Mouse (Mus musculus): ENCODE data around the gene Sdhd. TPM values are rescaled to one million over a fixed set of nuclear protein-coding genes. Genes with fewer than 3 reads are reported as not detected.

The Sdhd gene
- total and polyA plus RNA-seq, 2 experiments from 2014 or later = 992 to 1,240 TPM

GRCm38 (mm10) chr9:50565940-50566339, 37.7 kb downstream of the Sdhd start:
- 37% methylated on average over 4 of the region's 4 CpGs for whole genome bisulfite sequencing

DNA sequence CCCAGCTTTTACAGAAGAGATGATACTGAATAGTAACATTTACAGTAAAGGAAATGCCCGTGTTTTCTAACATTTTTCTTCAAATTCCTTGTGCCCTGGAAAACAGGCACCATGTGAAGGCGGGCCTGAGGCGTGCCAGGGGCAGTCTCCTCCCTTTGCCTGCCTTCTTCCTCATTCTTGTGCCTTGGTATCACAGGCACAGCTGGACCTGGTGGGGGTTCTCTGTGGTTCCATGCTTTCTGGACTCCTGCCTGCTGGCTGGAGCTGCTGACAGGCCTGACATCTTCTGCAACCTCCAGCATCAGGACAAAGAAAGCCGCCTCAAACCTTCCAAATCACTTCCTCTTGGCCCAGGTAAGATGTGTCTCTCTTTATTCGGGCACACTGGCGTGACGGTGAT, 38.4 kb downstream of the Sdhd start:
- Histone ChIP-seq H3K27me3 (ENCODE audit: control insufficient read depth, insufficient read depth, low read length) (no peaks in the 10 kb centered on the region), H3K9ac (replicated peaks; ENCODE audit: low read depth, low read length) (no peak overlapping the region), H3K4me2 (ENCODE audit: low read depth, low read length) (no peak overlapping the region), H3K4me3 (ENCODE audit: low read depth, low read length) (no peak overlapping the region), H3K9me3 (replicated peaks; ENCODE audit: control insufficient read depth, low read length) (no peaks in the 10 kb centered on the region), H3K36me3 (replicated peaks; ENCODE audit: control insufficient read depth, insufficient read depth, low read length) (no peaks in the 10 kb centered on the region), H3K27ac (ENCODE audit: low read depth) (no peak overlapping the region), H3K4me1 (ENCODE audit: control insufficient read depth, insufficient read depth) (no peaks in the 10 kb centered on the region)
- TF ChIP-seq EP300 (IDR thresholded peaks at IDR 0.05; ENCODE audit: low read depth) (no peak), CTCF (IDR thresholded peaks at IDR 0.05; ENCODE audit: low read depth) (no peak)
- DNase-seq (ENCODE audit: low spot score) (no peak), ATAC-seq (ENCODE audit: insufficient read depth, low read depth) (no peak)
- WGBS = 58% methylated on average over 7 of the region's 7 CpGs

More at GRCm38 (mm10) chr9:50565940-50566339, 37.7 kb downstream of the Sdhd start:
- no peak overlapping the region for H3K4me2 ChIP-seq (ENCODE audit: low read depth, low read length)
- no peaks in the 10 kb centered on the region for H3K4me1 ChIP-seq (ENCODE audit: control insufficient read depth, insufficient read depth)
- no peaks in the 10 kb centered on the region for H3K9me3 ChIP-seq (replicated peaks; ENCODE audit: control insufficient read depth, low read length)
- H3K9ac ChIP-seq (replicated peaks; ENCODE audit: low read depth, low read length) = no peak overlapping the region
- no peaks in the 10 kb centered on the region for H3K27me3 ChIP-seq (ENCODE audit: control insufficient read depth, insufficient read depth, low read length)
- no peaks in the 10 kb centered on the region for H3K36me3 ChIP-seq (replicated peaks; ENCODE audit: control insufficient read depth, insufficient read depth, low read length)
- ATAC-seq (ENCODE audit: insufficient read depth, low read depth) = no peak
- DNase-seq (ENCODE audit: low spot score) = no peak
- no peak overlapping the region for H3K27ac ChIP-seq (ENCODE audit: low read depth)
- no peak for TF ChIP-seq CTCF (IDR thresholded peaks at IDR 0.05; ENCODE audit: low read depth)
- TF ChIP-seq EP300 (IDR thresholded peaks at IDR 0.05; ENCODE audit: low read depth) = no peak
- no peak overlapping the region for H3K4me3 ChIP-seq (ENCODE audit: low read depth, low read length)

DNA sequence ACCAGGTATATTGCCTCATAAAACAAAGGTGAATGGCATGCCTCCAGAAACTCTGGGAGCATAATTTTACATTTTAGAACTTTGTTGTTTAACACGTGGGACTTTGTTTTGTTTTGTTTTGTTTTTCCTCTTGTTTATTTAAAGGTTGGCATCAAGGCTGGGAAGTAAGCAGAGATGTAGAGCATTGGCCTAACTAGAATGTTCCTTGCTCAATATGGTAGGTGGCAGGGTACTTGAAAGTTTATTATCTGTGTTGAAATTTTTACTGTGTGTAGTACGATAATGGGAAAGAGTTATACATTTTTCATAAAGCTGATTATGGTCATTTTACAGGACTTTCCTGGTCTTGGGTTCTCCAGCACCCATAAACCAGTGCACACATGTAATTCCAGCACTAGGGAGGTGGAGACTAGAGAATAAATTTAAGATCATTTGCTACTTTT, 41.7 kb downstream of the Sdhd start:
- no peak for ATAC-seq (ENCODE audit: insufficient read depth, low read depth)
- Histone ChIP-seq H3K9ac (replicated peaks; ENCODE audit: low read depth, low read length) (no peak overlapping the region), H3K27ac (ENCODE audit: low read depth) (no peak overlapping the region), H3K4me3 (ENCODE audit: low read depth, low read length) (no peak overlapping the region), H3K4me2 (ENCODE audit: low read depth, low read length) (no peak overlapping the region), H3K4me1 (ENCODE audit: control insufficient read depth, insufficient read depth) (no peaks in the 10 kb centered on the region), H3K36me3 (replicated peaks; ENCODE audit: control insufficient read depth, insufficient read depth, low read length) (no peaks in the 10 kb centered on the region), H3K9me3 (replicated peaks; ENCODE audit: control insufficient read depth, low read length) (no peaks in the 10 kb centered on the region), H3K27me3 (ENCODE audit: control insufficient read depth, insufficient read depth, low read length) (no peaks in the 10 kb centered on the region)
- no peak for DNase-seq (ENCODE audit: low spot score)
- TF ChIP-seq EP300 (IDR thresholded peaks at IDR 0.05; ENCODE audit: low read depth) (no peak), CTCF (IDR thresholded peaks at IDR 0.05; ENCODE audit: low read depth) (no peak)
- 69% methylated on average over 2 of the region's 2 CpGs for WGBS

DNA sequence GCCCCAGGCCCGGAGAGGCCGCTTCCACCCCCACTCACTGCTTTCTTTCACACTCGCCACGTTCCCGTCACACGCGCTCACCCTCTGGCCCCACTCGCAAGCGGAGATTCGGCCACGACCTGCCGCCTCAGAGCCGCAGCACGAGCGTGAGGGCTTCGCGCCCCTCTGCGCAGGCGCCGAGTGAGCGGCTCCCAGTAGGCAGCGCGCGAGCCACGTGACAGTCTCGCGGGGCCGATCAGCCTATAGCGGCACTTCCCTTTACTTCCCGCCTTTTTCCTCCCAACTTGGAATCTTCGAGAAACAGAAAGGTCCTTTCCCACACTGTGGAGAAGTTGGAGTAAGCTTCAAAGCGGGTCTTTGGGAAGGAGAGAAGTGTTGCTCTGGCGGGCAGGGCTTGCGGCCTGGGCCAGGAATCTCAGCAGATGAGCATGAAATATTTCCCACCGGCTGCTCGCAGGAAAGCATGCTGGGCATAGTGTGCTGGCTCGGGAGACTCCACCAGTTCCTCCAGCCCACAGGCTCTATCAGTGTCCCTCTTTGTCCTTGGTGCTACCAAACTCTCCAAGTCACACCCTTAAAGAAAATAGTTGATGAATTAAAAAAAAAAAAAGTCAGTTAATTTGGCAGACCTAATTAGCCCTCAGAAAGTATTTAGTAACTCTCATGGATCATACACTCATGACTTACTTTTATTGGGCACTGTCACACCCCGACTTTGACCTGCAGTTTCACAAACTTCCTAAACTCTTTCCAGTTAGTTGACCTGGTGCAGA, 42.3 kb downstream of the Sdhd start, which contains the start of gene Tex12:
Tex12 (minus strand) TSS at position 181 of the 773 bp plus-strand sequence.
- ATAC-seq (ENCODE audit: insufficient read depth, low read depth) (no peak), DNase-seq (ENCODE audit: low spot score) (no peak)
- Histone ChIP-seq H3K9me3 (replicated peaks; ENCODE audit: control insufficient read depth, low read length) (no peaks in the 10 kb centered on the region), H3K27ac (ENCODE audit: low read depth) (no peak within 1 kb of the TSS), H3K27me3 (ENCODE audit: control insufficient read depth, insufficient read depth, low read length) (no peaks in the 10 kb centered on the region), H3K36me3 (replicated peaks; ENCODE audit: control insufficient read depth, insufficient read depth, low read length) (no peaks in the 10 kb centered on the region), H3K9ac (replicated peaks; ENCODE audit: low read depth, low read length) (no peak within 1 kb of the TSS), H3K4me2 (ENCODE audit: low read depth, low read length) (no peak within 1 kb of the TSS), H3K4me3 (ENCODE audit: low read depth, low read length) (no peak within 1 kb of the TSS), H3K4me1 (ENCODE audit: control insufficient read depth, insufficient read depth) (no peaks in the 10 kb centered on the region)
- no peak for TF ChIP-seq EP300 (IDR thresholded peaks at IDR 0.05; ENCODE audit: low read depth)
- no peak for TF ChIP-seq CTCF (IDR thresholded peaks at IDR 0.05; ENCODE audit: low read depth)
- WGBS = 80% methylated on average over 38 of the region's 38 CpGs

GRCm38 (mm10) chr9:50555094-50555446, 48.5 kb downstream of the Sdhd start, which contains the start of gene Bco2:
Bco2 (minus strand) TSS chr9:50555181.
- no peak within 1 kb of the TSS for H3K27ac ChIP-seq (ENCODE audit: low read depth)
- DNase-seq (ENCODE audit: low spot score) (no peak), ATAC-seq (ENCODE audit: insufficient read depth, low read depth) (no peak)
- no peaks in the 10 kb centered on the region for H3K4me1 ChIP-seq (ENCODE audit: control insufficient read depth, insufficient read depth)
- H3K4me2 ChIP-seq (ENCODE audit: low read depth, low read length) = peak within 1 kb of the TSS; percentile 4; the same call in 1 of the 2 replicates
- no peak within 1 kb of the TSS for H3K9ac ChIP-seq (replicated peaks; ENCODE audit: low read depth, low read length)
- WGBS = 50% methylated on average over 2 of the region's 2 CpGs
- H3K27me3 ChIP-seq (ENCODE audit: control insufficient read depth, insufficient read depth, low read length) = no peaks in the 10 kb centered on the region
- no peak for TF ChIP-seq EP300 (IDR thresholded peaks at IDR 0.05; ENCODE audit: low read depth)
- TF ChIP-seq CTCF (IDR thresholded peaks at IDR 0.05; ENCODE audit: low read depth) = no peak
- H3K4me3 ChIP-seq (ENCODE audit: low read depth, low read length) = no peak within 1 kb of the TSS
- no peaks in the 10 kb centered on the region for H3K36me3 ChIP-seq (replicated peaks; ENCODE audit: control insufficient read depth, insufficient read depth, low read length)
- no peaks in the 10 kb centered on the region for H3K9me3 ChIP-seq (replicated peaks; ENCODE audit: control insufficient read depth, low read length)
